Mouse (Mus musculus) common myeloid progenitor, adult 5-6 weeks (primary cell): Measurements from ENCODE around the gene 4930432M17Rik. TPM values are rescaled to one million over a fixed set of nuclear protein-coding genes. Genes with fewer than 3 reads are reported as not detected.

ENCODE experiments used
- ATAC-seq: replicated peaks from 2 replicates; pipeline ENCODE4 v1.8.0; 2016; ENCODE audit warnings: low read depth, mild to moderate bottlenecking, moderate TSS enrichment, inconsistent platforms; ENCODE audit not compliant: poor library complexity, severe bottlenecking
- total RNA-seq: library from RNA; stranded (forward); fragments of 200-1000, 187-1606 nt; gene quantifications from 2 replicates; pipeline ENCODE4 v1.2.3, GENCODE M21; 2017

4930432M17Rik gene
- total RNA-seq, 1 experiment from 2014 or later: not detected

DNA sequence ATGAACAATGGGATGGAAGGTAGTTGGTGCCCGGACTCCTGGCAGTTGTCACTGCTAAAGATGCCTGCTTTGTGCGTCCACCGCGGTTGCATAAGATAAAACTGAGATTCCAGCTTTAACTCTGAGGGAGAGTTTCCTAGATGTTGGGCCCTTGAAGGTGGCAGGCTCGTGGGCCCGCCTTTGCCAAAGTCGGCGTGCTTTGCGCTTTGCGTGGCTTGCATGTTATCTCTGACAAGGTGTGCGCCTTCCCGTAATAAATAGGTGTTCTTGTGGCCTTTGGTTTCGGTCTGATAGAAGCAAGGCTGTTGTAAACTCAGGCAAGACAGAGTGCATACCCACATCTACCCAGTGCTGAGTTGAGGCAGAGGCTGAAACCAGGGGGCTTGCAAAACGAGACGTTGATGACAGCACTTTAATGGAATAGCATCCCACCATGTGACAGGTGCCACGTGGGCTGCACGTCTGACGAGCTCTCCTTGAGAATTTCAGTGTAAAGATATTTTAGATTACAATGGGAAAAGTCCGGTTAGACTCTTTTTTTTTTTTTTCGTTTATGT lies 53.5 kb downstream of the 4930432M17Rik start:
- no peak for ATAC-seq

- no peak for ATAC-seq
Measured at GRCm38 (mm10) chr3:121724553-121724952, 54.0 kb downstream of the 4930432M17Rik start.

GRCm38 (mm10) chr3:121725651-121726050 lies 55.1 kb downstream of the 4930432M17Rik start:
- no peak for ATAC-seq

GRCm38 (mm10) chr3:121729678-121730077 lies 59.1 kb downstream of the 4930432M17Rik start:
- ATAC-seq: peak; percentile 69; the same call in 1 of the 2 replicates

Other genes starting within 250 kb of the 4930432M17Rik start
- 43.5 and 51.0 TPM in 2 replicates for gene Cnn3, start 244.3 kb upstream of the 4930432M17Rik start, total RNA-seq
- 0.46 TPM in 1 of 2 replicates, not detected in the other for gene Slc44a3, start 138.4 kb upstream of the 4930432M17Rik start, total RNA-seq
- gene F3, start 52.8 kb downstream of the 4930432M17Rik start, total RNA-seq: 1.5 TPM in 1 of 2 replicates, not detected in the other
- 36.7 and 39.6 TPM in 2 replicates for gene Abcd3, start 144.5 kb downstream of the 4930432M17Rik start, total RNA-seq